Mouse (Mus musculus) kidney, embryonic 14.5 days (tissue): Measurements from ENCODE around the gene Gm9837. TPM values are rescaled to one million over a fixed set of nuclear protein-coding genes. Genes with fewer than 3 reads are reported as not detected.

Experiments
- ATAC-seq: fragments of 200-750 bp; cut with Nextera tagmentation; 2 replicates; pipeline ENCODE4 v1.8.0; 2017; ENCODE audit warnings: moderate number of reproducible peaks, mild to moderate bottlenecking, moderate TSS enrichment, moderate library complexity; ENCODE audit not compliant: low FRiP score, low TSS enrichment
- H3K27ac ChIP-seq: fragments of 300-500 bp; sonication (generic); 2 replicates; pipeline ENCODE4 v1.5.1; 2014; ENCODE audit warnings: low read depth, mild to moderate bottlenecking, low read length, moderate library complexity, mixed read lengths
- H3K27me3 ChIP-seq: fragments of 300-500 bp; sonication (generic); 2 replicates; pipeline ENCODE4 v1.6.1; 2014; ENCODE audit warnings: mild to moderate bottlenecking, low read length; ENCODE audit not compliant: control insufficient read depth, insufficient read depth
- H3K36me3 ChIP-seq: fragments of 300-500 bp; sonication (generic); 2 replicates; pipeline ENCODE4 v1.6.1; 2014; ENCODE audit warnings: low read length, mixed read lengths; ENCODE audit not compliant: control insufficient read depth, insufficient read depth
- H3K4me1 ChIP-seq: fragments of 300-500 bp; sonication (generic); 2 replicates; pipeline ENCODE4 v1.6.1; 2014; ENCODE audit warnings: low read length, mixed read lengths; ENCODE audit not compliant: control insufficient read depth, insufficient read depth
- H3K4me2 ChIP-seq: fragments of 300-500 bp; sonication (generic); replicated peaks from 2 replicates; pipeline ENCODE4 v1.6.1; 2014; ENCODE audit warnings: low read depth, mild to moderate bottlenecking, low read length
- H3K4me3 ChIP-seq: fragments of 300-500 bp; sonication (generic); 2 replicates; pipeline ENCODE4 v1.5.1; 2014; ENCODE audit warnings: mild to moderate bottlenecking, low read length
- H3K9ac ChIP-seq: fragments of 300-500 bp; sonication (generic); 2 replicates; pipeline ENCODE4 v1.6.1; 2014; ENCODE audit warnings: low read depth, mild to moderate bottlenecking, low read length, moderate library complexity
- H3K9me3 ChIP-seq: fragments of 300-500 bp; sonication (generic); 2 replicates; pipeline ENCODE4 v1.6.1; 2016; ENCODE audit warnings: low read length; ENCODE audit not compliant: control insufficient read depth
- WGBS: fragments of 180-500 bp; shearing (Covaris S2); extraction: QIAGEN DNeasy Blood & Tissue Kit; methylation state at CpG from one replicate; pipeline ENCODE4 v1.1.7; 2014; 5-methylcytosine and 5-hydroxymethylcytosine counted together
- polyA plus RNA-seq: library from polyadenylated mRNA; unstranded; fragments of >200 nt; fragmentation: Nextera tagmentation; extraction: Ambion mirVana; gene quantifications from 2 replicates; pipeline ENCODE4 v1.2.1, GENCODE M21; 2014

Gm9837 gene
- polyA plus RNA-seq, 1 experiment from 2014 or later, result not detected

DNA sequence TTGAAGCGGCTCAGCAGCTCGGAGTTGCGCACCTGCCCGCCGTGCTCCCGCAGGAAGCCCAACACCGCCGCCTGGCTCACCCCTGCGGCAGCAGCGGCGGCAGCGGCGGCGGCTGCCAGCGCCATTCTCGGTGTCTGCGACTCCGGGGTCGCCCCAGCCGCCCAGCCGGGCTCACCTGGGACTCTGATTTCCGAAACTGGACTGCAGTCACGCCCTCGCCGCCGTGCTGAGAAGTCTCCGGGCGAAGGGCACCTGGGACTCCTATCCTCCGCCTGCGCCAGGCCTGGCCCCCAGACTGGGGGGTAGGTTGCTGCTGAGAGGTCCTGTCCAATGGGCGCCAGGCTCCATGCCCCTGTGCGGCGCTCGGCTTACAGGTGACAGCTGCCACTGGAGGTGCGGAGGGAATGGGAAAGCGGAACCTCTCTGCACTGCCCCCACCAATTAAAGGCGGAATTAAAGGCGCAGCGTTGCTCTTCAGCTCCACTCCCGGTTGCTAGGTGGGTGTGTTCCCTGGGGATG, 9.6 kb upstream of the Gm9837 start, which contains the start of the genes Gm9945 and Sowaha:
Gm9945 (plus strand) TSS at position 384 of the 519 bp plus-strand sequence.
Sowaha (minus strand) TSS at position 492 of the 519 bp plus-strand sequence.
- WGBS, result 2% methylated on average over 40 of the region's 40 CpGs
- Histone ChIP-seq H3K4me3 (peak within 1 kb of the TSS; percentile 42), H3K9ac (peak within 1 kb of the TSS; percentile 50), H3K9me3 (peaks cover 5% of the 10 kb centered on the region; the same call in 1 of the 2 replicates), H3K27ac (no peak within 1 kb of the TSS), H3K4me2 (peak within 1 kb of the TSS; percentile 67), H3K27me3 (peaks cover 47% of the 10 kb centered on the region), H3K4me1 (peaks cover 9% of the 10 kb centered on the region; the same call in 1 of the 2 replicates), H3K36me3 (no peaks in the 10 kb centered on the region)
- peak; percentile 66 for ATAC-seq

DNA sequence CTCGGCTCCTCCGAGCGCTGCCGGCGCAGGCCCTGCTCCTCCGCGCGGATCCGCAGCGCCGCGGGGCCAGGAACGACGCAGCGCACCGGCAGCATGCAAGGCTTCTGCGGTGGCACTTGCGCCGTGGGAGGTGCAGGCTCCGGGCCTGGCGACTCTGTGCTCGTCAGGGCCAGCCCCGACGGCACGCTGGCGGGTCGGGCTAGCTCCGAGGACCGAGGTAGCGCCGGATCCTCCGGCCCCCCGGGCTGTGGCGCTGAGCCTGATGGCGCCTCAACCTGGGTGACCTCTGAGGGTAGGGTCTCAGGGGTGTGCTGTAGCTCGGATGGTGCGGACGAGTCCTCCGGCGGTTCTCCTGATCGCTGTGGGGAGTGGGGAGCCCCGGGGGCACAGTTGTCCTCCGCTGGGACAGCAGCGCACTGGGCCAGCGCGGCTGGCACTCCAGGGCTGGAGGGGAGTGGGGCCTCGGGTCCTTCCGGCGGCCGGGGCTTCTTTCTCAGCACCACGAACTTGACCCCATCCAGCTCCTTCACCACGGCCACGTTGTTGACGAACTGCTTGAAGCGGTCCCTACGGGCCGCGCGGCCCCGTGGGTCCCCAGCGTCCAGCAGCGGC, 9.0 kb upstream of the Gm9837 start:
- Histone ChIP-seq H3K4me1 (peaks cover 9% of the 10 kb centered on the region; the same call in 1 of the 2 replicates), H3K4me2 (peak overlapping the region; percentile 67), H3K27ac (no peak overlapping the region), H3K9me3 (peaks cover 5% of the 10 kb centered on the region; the same call in 1 of the 2 replicates), H3K36me3 (no peaks in the 10 kb centered on the region), H3K9ac (peak overlapping the region; percentile 50), H3K4me3 (peak overlapping the region; percentile 42), H3K27me3 (peaks cover 47% of the 10 kb centered on the region)
- 2% methylated on average over 43 of the region's 62 CpGs for WGBS
- ATAC-seq, result peak; percentile 37; the same call in 1 of the 2 replicates

DNA sequence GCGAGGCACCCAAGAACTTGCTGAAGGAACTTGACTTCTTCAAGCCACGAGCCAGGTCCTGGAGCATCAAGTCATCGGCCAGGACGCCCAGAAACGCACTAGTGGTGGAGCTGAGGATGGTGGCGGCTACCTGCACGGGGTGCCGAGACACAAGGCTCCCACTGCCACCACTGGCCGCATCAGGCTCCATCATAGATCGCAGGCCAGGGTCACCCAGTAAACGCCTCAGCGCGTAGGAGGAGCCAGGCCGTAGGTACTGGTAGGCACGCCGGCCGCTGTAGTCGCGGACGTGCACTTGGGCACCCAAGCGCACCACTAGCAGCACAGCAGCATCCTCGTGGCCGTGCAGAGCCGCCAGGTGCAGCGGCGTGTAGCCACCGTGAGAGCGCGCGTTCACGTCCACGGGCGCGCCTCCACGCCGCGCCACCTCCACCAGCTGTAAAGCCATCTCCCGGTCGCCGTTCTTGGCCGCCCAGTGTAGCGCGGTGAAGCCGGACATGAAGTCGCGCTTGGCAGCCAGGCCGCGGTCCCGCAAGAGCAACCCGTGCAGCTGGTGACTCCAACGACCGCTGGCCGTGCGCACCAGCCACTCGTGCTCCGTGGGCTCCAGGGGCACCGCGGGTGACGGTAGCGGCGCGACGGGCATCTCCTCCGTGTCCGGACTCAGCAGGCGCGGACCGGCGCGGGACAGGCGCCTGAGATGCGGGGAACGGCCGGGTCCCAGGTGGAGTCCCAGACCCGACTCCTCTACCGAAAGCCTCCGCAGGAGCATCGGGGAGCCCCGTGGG, 8.3 kb upstream of the Gm9837 start:
- ATAC-seq, result peak; percentile 71
- peaks cover 5% of the 10 kb centered on the region; the same call in 1 of the 2 replicates for H3K9me3 ChIP-seq
- peak overlapping the region; percentile 50 for H3K9ac ChIP-seq
- WGBS, result 5% methylated on average over 79 of the region's 79 CpGs
- H3K4me2 ChIP-seq, result peak overlapping the region; percentile 67
- H3K27ac ChIP-seq, result no peak overlapping the region
- H3K4me3 ChIP-seq, result peak overlapping the region; percentile 42
- peaks cover 9% of the 10 kb centered on the region; the same call in 1 of the 2 replicates for H3K4me1 ChIP-seq
- no peaks in the 10 kb centered on the region for H3K36me3 ChIP-seq
- peaks cover 48% of the 10 kb centered on the region for H3K27me3 ChIP-seq

DNA sequence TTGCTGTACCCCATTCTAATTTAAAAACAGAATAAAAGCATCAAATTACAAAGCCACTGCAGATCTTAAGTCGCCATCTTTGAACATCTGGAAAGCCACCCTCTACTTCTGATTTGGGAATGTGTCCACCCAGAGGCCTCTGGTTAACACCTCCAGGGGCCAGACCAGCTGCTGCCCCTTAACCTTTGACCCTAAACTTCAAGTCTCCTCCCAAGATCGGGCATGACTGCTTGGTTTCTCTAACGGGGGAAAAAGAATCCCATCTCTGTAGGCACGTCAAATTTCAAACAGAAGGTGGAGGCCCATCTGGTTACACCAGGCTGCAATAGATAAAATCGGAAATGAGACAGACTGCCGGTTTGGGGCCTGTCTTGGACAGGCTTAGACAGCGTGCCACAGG, 7.6 kb upstream of the Gm9837 start:
- H3K27ac ChIP-seq, result no peak overlapping the region
- H3K4me1 ChIP-seq, result peaks cover 9% of the 10 kb centered on the region; the same call in 1 of the 2 replicates
- no peak overlapping the region for H3K9ac ChIP-seq
- H3K4me2 ChIP-seq, result no peak overlapping the region
- ATAC-seq, result no peak
- H3K4me3 ChIP-seq, result no peak overlapping the region
- H3K27me3 ChIP-seq, result peaks cover 50% of the 10 kb centered on the region
- peaks cover 5% of the 10 kb centered on the region; the same call in 1 of the 2 replicates for H3K9me3 ChIP-seq
- 30% methylated on average over 7 of the region's 7 CpGs for WGBS
- H3K36me3 ChIP-seq, result no peaks in the 10 kb centered on the region

DNA sequence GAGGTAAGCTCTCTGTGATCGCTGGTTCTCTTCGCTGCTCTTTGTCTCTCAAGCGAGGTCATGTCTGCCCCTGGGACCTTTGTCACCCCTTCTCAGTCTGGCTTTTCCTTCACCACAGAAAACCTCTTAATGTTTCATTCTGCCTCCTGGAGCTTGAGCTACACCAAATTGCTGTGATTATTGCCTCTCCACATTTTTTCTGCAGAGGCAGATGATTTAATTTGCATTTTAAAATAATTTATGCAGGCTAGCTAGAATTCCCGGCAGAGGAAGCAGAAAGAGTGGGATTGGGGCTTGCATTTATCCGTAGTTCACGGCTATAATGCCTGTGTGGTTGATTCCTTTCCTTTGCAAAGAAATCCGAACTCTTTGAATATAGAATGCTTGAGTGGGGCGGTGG, 5.3 kb upstream of the Gm9837 start:
- H3K4me2 ChIP-seq, result no peak overlapping the region
- ATAC-seq, result no peak
- H3K27ac ChIP-seq, result no peak overlapping the region
- WGBS, result 32% methylated on average over 8 of the region's 8 CpGs
- peaks cover 5% of the 10 kb centered on the region; the same call in 1 of the 2 replicates for H3K9me3 ChIP-seq
- no peak overlapping the region for H3K9ac ChIP-seq
- H3K36me3 ChIP-seq, result no peaks in the 10 kb centered on the region
- H3K4me3 ChIP-seq, result no peak overlapping the region
- H3K4me1 ChIP-seq, result peaks cover 13% of the 10 kb centered on the region; the same call in 1 of the 2 replicates
- peaks cover 48% of the 10 kb centered on the region for H3K27me3 ChIP-seq

DNA sequence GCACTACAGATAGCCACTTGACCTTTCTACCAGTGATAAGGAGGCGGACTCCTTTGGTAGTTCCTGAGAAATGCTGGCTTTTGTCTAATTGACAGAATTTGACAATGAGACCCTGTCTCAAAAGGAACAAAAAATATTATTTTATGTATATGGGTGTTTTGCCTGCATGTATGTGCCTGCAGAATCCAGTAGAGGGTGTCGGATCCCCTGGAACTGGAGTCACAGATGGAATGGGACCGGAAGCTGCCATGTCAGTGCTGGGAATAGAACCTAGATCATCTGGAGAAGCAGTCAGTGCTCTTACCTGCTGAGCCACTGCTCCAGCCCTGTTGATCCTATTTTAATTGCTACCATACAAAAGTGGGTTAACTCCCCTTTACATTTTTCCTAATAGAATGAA, 2.4 kb upstream of the Gm9837 start:
- Histone ChIP-seq H3K4me1 (peaks cover 5% of the 10 kb centered on the region; the same call in 1 of the 2 replicates), H3K4me3 (no peak overlapping the region), H3K9ac (no peak overlapping the region), H3K27me3 (peaks cover 24% of the 10 kb centered on the region), H3K9me3 (no peaks in the 10 kb centered on the region), H3K4me2 (no peak overlapping the region), H3K27ac (no peak overlapping the region), H3K36me3 (no peaks in the 10 kb centered on the region)
- no peak for ATAC-seq
- WGBS, result 83% methylated on average over 3 of the region's 3 CpGs

DNA sequence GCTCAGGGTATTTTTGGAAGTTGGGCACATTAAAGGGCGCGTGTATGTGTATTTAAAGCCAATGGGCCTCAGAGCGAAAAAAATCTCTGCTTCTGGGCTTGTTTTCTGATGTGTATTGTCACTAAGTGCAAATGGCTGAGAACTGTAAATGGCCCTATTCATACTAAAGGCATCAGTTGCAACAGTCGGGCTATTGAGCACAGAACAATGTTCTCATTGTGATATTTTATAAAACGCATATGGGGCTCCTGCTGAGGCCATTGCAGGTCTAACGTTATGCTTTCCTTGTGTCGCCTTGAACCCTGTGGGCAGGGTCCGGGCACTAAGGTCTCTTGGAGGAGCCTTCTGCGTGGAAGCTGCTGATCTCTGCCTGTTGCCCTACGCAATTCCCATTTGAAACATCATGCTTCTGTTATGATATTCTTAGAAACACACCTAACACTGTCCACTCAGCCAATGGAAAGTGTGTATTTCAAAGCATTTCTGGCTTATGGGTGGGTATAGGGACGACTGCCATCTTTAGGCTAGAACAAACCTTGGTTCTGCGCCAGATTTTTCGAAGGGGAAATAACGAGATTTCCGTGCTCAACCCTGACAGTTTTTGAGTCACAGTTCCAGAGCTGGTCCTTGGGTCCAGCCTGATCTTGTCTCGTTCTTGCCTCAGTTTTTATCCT, 848 bp downstream of the Gm9837 start:
- Histone ChIP-seq H3K4me1 (peaks cover 5% of the 10 kb centered on the region; the same call in 1 of the 2 replicates), H3K9ac (peak overlapping the region; percentile 31; the same call in 1 of the 2 replicates), H3K4me3 (no peak overlapping the region), H3K27ac (no peak overlapping the region), H3K4me2 (peak overlapping the region; percentile 41), H3K27me3 (peaks cover 44% of the 10 kb centered on the region), H3K36me3 (no peaks in the 10 kb centered on the region), H3K9me3 (no peaks in the 10 kb centered on the region)
- no peak for ATAC-seq
- WGBS, result 43% methylated on average over 16 of the region's 16 CpGs

DNA sequence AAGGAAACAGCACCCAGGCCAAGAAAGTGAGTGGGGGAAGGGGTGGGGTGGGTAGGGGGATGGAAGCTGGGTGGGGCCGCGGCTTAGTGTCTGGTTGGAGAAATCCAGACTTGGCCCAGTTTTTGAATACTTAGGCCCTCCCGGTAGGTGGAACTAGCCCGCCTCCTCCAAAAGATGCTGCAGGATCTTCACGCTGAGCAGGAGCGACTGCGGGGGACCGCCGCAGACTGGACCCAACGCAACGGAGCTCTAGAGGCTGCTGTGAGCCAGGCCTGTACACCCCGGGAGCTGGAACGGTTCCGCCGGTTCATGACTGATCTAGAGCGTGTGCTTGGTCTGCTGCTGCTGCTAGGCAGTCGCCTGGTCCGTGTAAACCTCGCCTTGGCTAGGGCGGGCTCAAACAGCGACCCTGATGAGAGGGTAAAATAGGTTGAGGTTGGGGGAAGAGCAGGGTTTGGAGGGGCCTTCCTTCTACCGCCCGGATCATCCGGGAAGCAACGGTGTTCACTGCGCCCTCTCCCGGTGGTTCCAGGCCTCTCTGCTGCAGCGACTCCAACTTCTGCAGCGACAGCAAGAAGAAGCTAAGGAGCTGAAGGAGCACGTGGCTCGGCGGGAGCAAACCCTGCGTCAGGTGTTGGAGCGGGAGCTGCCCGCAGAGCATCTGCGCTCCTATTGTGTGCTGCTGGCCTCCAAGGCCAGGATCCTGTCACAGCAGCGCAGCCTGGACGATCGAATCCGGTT, 3.9 kb downstream of the Gm9837 start:
- H3K4me2 ChIP-seq, result peak overlapping the region; percentile 53
- no peaks in the 10 kb centered on the region for H3K36me3 ChIP-seq
- peaks cover 16% of the 10 kb centered on the region; the same call in 1 of the 2 replicates for H3K4me1 ChIP-seq
- H3K4me3 ChIP-seq, result peak overlapping the region; percentile 34
- ATAC-seq, result peak; percentile 36; the same call in 1 of the 2 replicates
- peaks cover 69% of the 10 kb centered on the region for H3K27me3 ChIP-seq
- peak overlapping the region; percentile 57 for H3K9ac ChIP-seq
- no peaks in the 10 kb centered on the region for H3K9me3 ChIP-seq
- 5% methylated on average over 40 of the region's 40 CpGs for WGBS
- no peak overlapping the region for H3K27ac ChIP-seq
